Mouse (Mus musculus) CH12.LX (cell line): ENCODE measurements at regions not wholly inside any gene's neighbourhood (a gene's known extent, or its start where the extent isn't known, plus 50 kb on each side); places are given as distances from the start of the nearest gene placed in this dataset.

Source experiments
- DNase-seq: peaks from one replicate; pipeline ENCODE4 v3.0.0-alpha.2; 2013; ENCODE audit errors: extremely low read depth
- H3K27ac ChIP-seq: 2 replicates; pipeline ENCODE4 v1.5.1; 2012; ENCODE audit warnings: low read depth, mild to moderate bottlenecking, control low read depth, moderate library complexity; ENCODE audit not compliant: insufficient read depth
- H3K27me3 ChIP-seq: replicated peaks from 2 replicates; pipeline ENCODE3; 2012; ENCODE audit warnings: inconsistent platforms
- H3K36me3 ChIP-seq, 2 experiments: replicated peaks in 1 of 2; 2 replicates each; pipeline versions ENCODE3 to v1.6.1; 2012; ENCODE audit warnings: inconsistent platforms in 1 of 2, low read length in 1 of 2, mild to moderate bottlenecking in 1 of 2, mixed read lengths in 1 of 2, moderate library complexity in 1 of 2; ENCODE audit not compliant: control insufficient read depth in 1 of 2, insufficient read depth in 1 of 2
- H3K4me1 ChIP-seq, 2 experiments: 2 replicates each; pipeline ENCODE4 v1.6.1; 2012; ENCODE audit warnings: inconsistent platforms in 1 of 2, moderate library complexity in 1 of 2; ENCODE audit not compliant: insufficient read depth in 2 of 2, control insufficient read depth in 1 of 2
- H3K4me2 ChIP-seq: 2 replicates; pipeline ENCODE4 v1.6.1; 2012; ENCODE audit warnings: low read depth, mild to moderate bottlenecking, control low read depth; ENCODE audit not compliant: poor library complexity, insufficient read depth, severe bottlenecking
- H3K4me3 ChIP-seq, 3 experiments: fragments of 150-350 bp in 1 of 3; sonication (generic) in 1 of 3; replicated peaks in 1 of 3; 2 replicates each; pipeline versions ENCODE3 to v1.5.1; 2011 to 2012; ENCODE audit warnings: low read depth in 2 of 3, low read length in 2 of 3, mild to moderate bottlenecking in 2 of 3, moderate library complexity in 2 of 3, control low read depth in 1 of 3, improper control_type of control experiment in 1 of 3, inconsistent platforms in 1 of 3, mixed read lengths in 1 of 3; ENCODE audit not compliant: poor library complexity in 1 of 3
- H3K79me2 ChIP-seq: replicated peaks from 2 replicates; pipeline ENCODE4 v1.6.1; 2012; ENCODE audit warnings: mild to moderate bottlenecking, moderate library complexity; ENCODE audit not compliant: control insufficient read depth, poor library complexity, insufficient read depth, severe bottlenecking; ENCODE audit errors: extremely low read depth
- H3K9ac ChIP-seq: 2 replicates; pipeline ENCODE4 v1.6.1; 2012; ENCODE audit warnings: low read depth, mild to moderate bottlenecking, control low read depth, moderate library complexity; ENCODE audit not compliant: insufficient read depth
- H3K9me3 ChIP-seq: replicated peaks from 2 replicates; pipeline ENCODE3; 2012; ENCODE audit warnings: low read length, inconsistent platforms, mixed read lengths
- CHD1 ChIP-seq: IDR thresholded peaks from 2 replicates; pipeline ENCODE4 v1.6.1; 2012; ENCODE audit warnings: low read depth, low read length, improper control_type of control experiment, inconsistent platforms
- CTCF ChIP-seq, 2 experiments: IDR thresholded peaks in 1 of 2; conservative IDR thresholded peaks in 1 of 2; 2 replicates each; pipeline ENCODE4 v1.5.1; 2011 to 2012; ENCODE audit warnings: low read depth in 2 of 2, low read length in 2 of 2, improper control_type of control experiment in 1 of 2, inconsistent platforms in 1 of 2, mild to moderate bottlenecking in 1 of 2, moderate library complexity in 1 of 2
- E2F4 ChIP-seq: IDR thresholded peaks from 2 replicates; pipeline ENCODE4 v1.6.1; 2011; ENCODE audit warnings: low read depth, low read length, improper control_type of control experiment; ENCODE audit not compliant: insufficient replicate concordance
- EP300 ChIP-seq: IDR thresholded peaks from 2 replicates; pipeline ENCODE4 v1.6.1; 2011; ENCODE audit warnings: low read length, improper control_type of control experiment
- ETS1 ChIP-seq: conservative IDR thresholded peaks from 2 replicates; pipeline ENCODE4 v1.6.1; 2012; ENCODE audit warnings: low read depth, mild to moderate bottlenecking, inconsistent platforms, low read length, improper control_type of control experiment, moderate library complexity
- IRF4 ChIP-seq: IDR thresholded peaks from 2 replicates; pipeline ENCODE4 v1.6.1; 2014; ENCODE audit warnings: low read depth, mild to moderate bottlenecking, inconsistent platforms, low read length, improper control_type of control experiment
- MAZ ChIP-seq: IDR thresholded peaks from 2 replicates; pipeline ENCODE4 v1.6.1; 2012; ENCODE audit warnings: low read depth, mild to moderate bottlenecking, inconsistent platforms, low read length, improper control_type of control experiment, moderate library complexity
- MEF2A ChIP-seq: IDR thresholded peaks from 2 replicates; pipeline ENCODE4 v1.6.1; 2014; ENCODE audit warnings: low read depth, mild to moderate bottlenecking, inconsistent platforms, low read length, improper control_type of control experiment, borderline replicate concordance
- MXI1 ChIP-seq: IDR thresholded peaks from 2 replicates; pipeline ENCODE4 v1.6.1; 2011; ENCODE audit warnings: mild to moderate bottlenecking, low read depth, low read length, improper control_type of control experiment
- MYC ChIP-seq: IDR thresholded peaks from 2 replicates; pipeline ENCODE4 v1.6.1; 2011; ENCODE audit warnings: low read depth, mild to moderate bottlenecking, improper control_type of control experiment, low read length
- NRF1 ChIP-seq: IDR thresholded peaks from 2 replicates; pipeline ENCODE4 v1.6.1; 2014; ENCODE audit warnings: low read depth, mild to moderate bottlenecking, inconsistent platforms, low read length, improper control_type of control experiment, moderate library complexity
- RAD21 ChIP-seq: IDR thresholded peaks from 2 replicates; pipeline ENCODE4 v1.6.1; 2011; ENCODE audit warnings: low read depth, mild to moderate bottlenecking, low read length, improper control_type of control experiment, moderate library complexity
- SMC3 ChIP-seq: IDR thresholded peaks from 2 replicates; pipeline ENCODE4 v1.6.1; 2011; ENCODE audit warnings: low read depth, low read length, improper control_type of control experiment
- USF2 ChIP-seq: conservative IDR thresholded peaks from 2 replicates; pipeline ENCODE4 v1.6.1; 2011; ENCODE audit warnings: low read depth, low read length, improper control_type of control experiment
- ZC3H11A ChIP-seq: IDR thresholded peaks from 2 replicates; pipeline ENCODE4 v1.6.1; 2012; ENCODE audit warnings: low read depth, mild to moderate bottlenecking, inconsistent platforms, low read length, improper control_type of control experiment
- ZMIZ1 ChIP-seq: IDR thresholded peaks from 2 replicates; pipeline ENCODE4 v1.6.1; 2012; ENCODE audit warnings: low read depth, mild to moderate bottlenecking, inconsistent platforms, low read length, improper control_type of control experiment
- dilution Hi-C: fragments of 300-500 bp; cut with MboI; formaldehyde crosslinking; loops from 2 replicates; pipeline ENCODE4 v1.14.3; 2020; ENCODE audit warnings: low sequenced_read_pairs; ENCODE audit not compliant: extremely low pct_unique_long_range_greater_than_20kb, extremely low pct_ligation_motif_present
- in situ Hi-C: fragments of 300-500 bp; cut with MboI; formaldehyde crosslinking; loops from 3 replicates; pipeline ENCODE4 v1.14.3; 2019; ENCODE audit warnings: low sequenced_read_pairs, low pct_ligation_motif_present, low pct_unique_long_range_greater_than_20kb, mixed read lengths

- Histone ChIP-seq H3K27ac (no peak overlapping the region), H3K9ac (no peak overlapping the region), H3K4me1 (no peaks in the 10 kb centered on the region), H3K36me3 (no peaks in the 10 kb centered on the region), H3K4me2 (no peak overlapping the region), H3K9me3 (no peaks in the 10 kb centered on the region), H3K79me2 (no peaks in the 10 kb centered on the region), H3K4me3 (no peak overlapping the region), H3K27me3 (no peaks in the 10 kb centered on the region)
- DNase-seq: no peak
- in situ Hi-C loops: no loop called here
- dilution Hi-C loops: no loop called here
- TF ChIP-seq SMC3 (peak; percentile 24; the same call in 1 of the 2 replicates), ETS1 (no peak), CTCF (conservative IDR thresholded peaks at IDR 0.05 in 1 of 2, IDR thresholded peaks at IDR 0.05 in 1 of 2; ENCODE audit: low read depth in 2 of 2, low read length in 2 of 2) (peak in 1 of 2 experiments; percentile 32; a peak in 1 of 4 replicates)
Observed at GRCm38 (mm10) chr14:120146908-120147770, 104.9 kb upstream of the Oxgr1 start.

GRCm38 (mm10) chr14:120148803-120149202 lies 106.6 kb upstream of the Oxgr1 start:
- Histone ChIP-seq H3K4me3 (no peak overlapping the region), H3K27ac (no peak overlapping the region), H3K79me2 (no peaks in the 10 kb centered on the region), H3K27me3 (no peaks in the 10 kb centered on the region), H3K9me3 (no peaks in the 10 kb centered on the region), H3K4me1 (no peaks in the 10 kb centered on the region), H3K36me3 (no peaks in the 10 kb centered on the region), H3K4me2 (no peak overlapping the region), H3K9ac (no peak overlapping the region)
- DNase-seq: no peak
- TF ChIP-seq NRF1: no peak
- no peak for TF ChIP-seq RAD21
- TF ChIP-seq MYC: no peak
- no peak for TF ChIP-seq MAZ
- TF ChIP-seq CHD1: no peak
- TF ChIP-seq MEF2A: no peak
- TF ChIP-seq IRF4: no peak
- no peak for TF ChIP-seq USF2
- TF ChIP-seq E2F4: no peak
- no peak for TF ChIP-seq EP300
- TF ChIP-seq ZMIZ1: no peak
- no peak for TF ChIP-seq ZC3H11A
- no peak for TF ChIP-seq MXI1
- in situ Hi-C loops (no loop called here), dilution Hi-C loops (no loop called here)
